Mouse (Mus musculus) large intestine, adult 2 months (tissue): ENCODE data around the gene Hdgfl3. TPM values are rescaled to one million over a fixed set of nuclear protein-coding genes. Genes with fewer than 3 reads are reported as not detected.

ENCODE experiments used
- DNase-seq: peaks from one replicate; pipeline ENCODE4 v3.0.0-alpha.2; 2012; ENCODE audit warnings: low read depth, low spot score
- WGBS: fragments of 180-500 bp; shearing (Covaris S2); methylation state at CpG from one replicate; pipeline ENCODE4 v1.1.7; 2018; 5-methylcytosine and 5-hydroxymethylcytosine counted together
- polyA plus RNA-seq: library from polyadenylated mRNA; depleted of rRNA; stranded (reverse); fragments of >200 nt; gene quantifications from 2 replicates; pipeline ENCODE4 v1.2.3, GENCODE M21; 2012

Hdgfl3 gene
- polyA plus RNA-seq, 1 experiment, result 0.67 TPM

- DNase-seq, result no peak
Observed at GRCm38 (mm10) chr7:81858968-81859721, 75.1 kb downstream of the Hdgfl3 start, which contains the start of gene Tm6sf1. TSS of gene Tm6sf1 (plus strand) at chr7:81859001.

GRCm38 (mm10) chr7:81858236-81858635, 76.0 kb downstream of the Hdgfl3 start:
- 19% methylated on average over 9 of the region's 9 CpGs for WGBS
- no peak for DNase-seq

More at GRCm38 (mm10) chr7:81858968-81859721, 75.1 kb downstream of the Hdgfl3 start, which contains the start of gene Tm6sf1:
- 2% methylated on average over 64 of the region's 64 CpGs for WGBS

GRCm38 (mm10) chr7:81856221-81856620, 78.1 kb downstream of the Hdgfl3 start:
- no peak for DNase-seq
- WGBS, result 69% methylated on average over 4 of the region's 4 CpGs

- 78% methylated on average over 1 of the region's 1 CpGs for WGBS
- no peak for DNase-seq
Observed at GRCm38 (mm10) chr7:81855694-81856093, 78.6 kb downstream of the Hdgfl3 start, which contains the start of gene Gm10160. TSS of gene Gm10160 (minus strand) at chr7:81855794.

- DNase-seq, result no peak
- 50% methylated on average over 8 of the region's 8 CpGs for WGBS
Observed at GRCm38 (mm10) chr7:81854568-81855307, 79.5 kb downstream of the Hdgfl3 start.

GRCm38 (mm10) chr7:81851706-81852105, 82.6 kb downstream of the Hdgfl3 start:
- no peak for DNase-seq
- WGBS, result 81% methylated on average over 3 of the region's 3 CpGs

- DNase-seq, result no peak
- WGBS, result 80% methylated on average over 6 of the region's 6 CpGs
Observed at GRCm38 (mm10) chr7:81850171-81850570, 84.1 kb downstream of the Hdgfl3 start.

- no peak for DNase-seq
- 78% methylated on average over 7 of the region's 7 CpGs for WGBS
Observed at GRCm38 (mm10) chr7:81849633-81850032, 84.6 kb downstream of the Hdgfl3 start.

- WGBS, result 78% methylated on average over 5 of the region's 5 CpGs
- no peak for DNase-seq
Observed at GRCm38 (mm10) chr7:81849214-81849613, 85.1 kb downstream of the Hdgfl3 start.

GRCm38 (mm10) chr7:81847777-81848176, 86.5 kb downstream of the Hdgfl3 start:
- 58% methylated on average over 4 of the region's 4 CpGs for WGBS

GRCm38 (mm10) chr7:81847010-81847409, 87.3 kb downstream of the Hdgfl3 start:
- DNase-seq, result no peak
- 39% methylated on average over 8 of the region's 8 CpGs for WGBS

More at GRCm38 (mm10) chr7:81847777-81848176, 86.5 kb downstream of the Hdgfl3 start:
- DNase-seq, result no peak

- no peak for DNase-seq
- WGBS, result 46% methylated on average over 8 of the region's 8 CpGs
Observed at GRCm38 (mm10) chr7:81846008-81846407, 88.3 kb downstream of the Hdgfl3 start.

- WGBS, result 80% methylated on average over 3 of the region's 3 CpGs
Observed at GRCm38 (mm10) chr7:81845313-81845712, 89.0 kb downstream of the Hdgfl3 start.

GRCm38 (mm10) chr7:81844801-81845200, 89.5 kb downstream of the Hdgfl3 start:
- no peak for DNase-seq
- 88% methylated on average over 11 of the region's 11 CpGs for WGBS

More at GRCm38 (mm10) chr7:81845313-81845712, 89.0 kb downstream of the Hdgfl3 start:
- DNase-seq, result no peak

GRCm38 (mm10) chr7:81843903-81844302, 90.4 kb downstream of the Hdgfl3 start:
- DNase-seq, result no peak
- WGBS, result 91% methylated on average over 8 of the region's 8 CpGs

GRCm38 (mm10) chr7:81842998-81843397, 91.3 kb downstream of the Hdgfl3 start:
- WGBS, result 79% methylated on average over 1 of the region's 1 CpGs
- DNase-seq, result no peak

GRCm38 (mm10) chr7:81842141-81842540, 92.1 kb downstream of the Hdgfl3 start:
- 74% methylated on average over 7 of the region's 7 CpGs for WGBS
- no peak for DNase-seq

GRCm38 (mm10) chr7:81841439-81841838, 92.8 kb downstream of the Hdgfl3 start:
- no peak for DNase-seq
- 80% methylated on average over 6 of the region's 6 CpGs for WGBS

GRCm38 (mm10) chr7:81840661-81841181, 93.6 kb downstream of the Hdgfl3 start:
- no peak for DNase-seq
- WGBS, result 65% methylated on average over 7 of the region's 7 CpGs

GRCm38 (mm10) chr7:81839746-81840145, 94.5 kb downstream of the Hdgfl3 start:
- DNase-seq, result no peak
- 50% methylated on average over 6 of the region's 6 CpGs for WGBS
